Mouse (Mus musculus) testis, adult 2 months (tissue): ENCODE measurements around the gene Slc4a1.

Experiments used
- CTCF ChIP-seq: fragments of 200-500 bp; IDR thresholded peaks from 2 replicates; pipeline ENCODE4 v1.5.1; 2012; ENCODE audit warnings: low read depth, mild to moderate bottlenecking, inconsistent platforms, low read length, moderate library complexity; ENCODE audit not compliant: control insufficient read depth, insufficient read depth, insufficient replicate concordance
- POLR2A ChIP-seq: fragments of 200-500 bp; IDR thresholded peaks from 2 replicates; pipeline ENCODE4 v1.6.1; 2012; ENCODE audit warnings: low read depth, mild to moderate bottlenecking, inconsistent platforms, low read length, moderate library complexity; ENCODE audit not compliant: control insufficient read depth

DNA sequence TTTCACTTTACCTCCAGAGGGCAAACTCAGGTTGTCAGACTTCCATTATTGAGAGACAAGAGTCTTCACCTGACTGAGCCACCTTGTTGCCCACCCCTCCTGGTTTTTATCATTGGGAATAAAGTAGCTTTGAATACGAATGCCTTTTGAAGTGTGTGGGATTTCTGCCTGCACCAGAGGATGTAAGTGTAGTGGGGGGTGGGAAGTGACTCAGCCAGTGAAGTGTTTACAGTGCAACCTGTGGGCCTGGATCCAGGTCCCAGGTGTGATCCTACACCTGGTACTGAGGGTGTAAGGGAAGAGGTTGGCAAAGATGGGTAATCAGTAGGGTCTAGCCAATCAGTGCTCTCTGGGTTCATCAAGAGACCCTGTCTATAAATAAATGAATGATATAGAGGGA is 42.5 kb downstream of the Slc4a1 start:
- TF ChIP-seq CTCF (no peak), POLR2A (no peak)
